Mouse (Mus musculus) limb, embryonic 14.5 days (tissue): ENCODE results near the gene Rbm48. TPM values are rescaled to one million over a fixed set of nuclear protein-coding genes. Genes with fewer than 3 reads are reported as not detected.
"Not testable (repeated sequence)": the region's sequence is repeated elsewhere in the genome, so short reads cannot be mapped to it uniquely, and the experiment has no call there.

ENCODE experiments used
- ATAC-seq: fragments of 200-750 bp; cut with Nextera tagmentation; 2 replicates; pipeline ENCODE4 v1.8.0; 2017; ENCODE audit warnings: low read depth, moderate number of reproducible peaks, moderate TSS enrichment; ENCODE audit not compliant: low FRiP score
- DNase-seq: peaks from one replicate; pipeline ENCODE4 v3.0.0-alpha.2; 2015; ENCODE audit warnings: low spot score
- H3K27ac ChIP-seq: fragments of 300-500 bp; sonication (generic); replicated peaks from 2 replicates; pipeline ENCODE4 v1.5.1; 2014; ENCODE audit warnings: low read depth, mild to moderate bottlenecking, low read length, moderate library complexity, mixed read lengths
- H3K27me3 ChIP-seq: fragments of 300-500 bp; sonication (generic); 2 replicates; pipeline ENCODE4 v1.6.1; 2014; ENCODE audit warnings: low read length, mixed read lengths; ENCODE audit not compliant: control insufficient read depth, insufficient read depth
- H3K36me3 ChIP-seq: fragments of 300-500 bp; sonication (generic); 2 replicates; pipeline ENCODE4 v1.6.1; 2014; ENCODE audit warnings: mild to moderate bottlenecking, low read length, moderate library complexity, mixed read lengths; ENCODE audit not compliant: control insufficient read depth, insufficient read depth
- H3K4me1 ChIP-seq: fragments of 300-500 bp; sonication (generic); 2 replicates; pipeline ENCODE4 v1.6.1; 2014; ENCODE audit warnings: antibody characterized with exemption, low read length, mixed read lengths; ENCODE audit not compliant: control insufficient read depth, insufficient read depth
- H3K4me2 ChIP-seq: fragments of 300-500 bp; sonication (generic); replicated peaks from 2 replicates; pipeline ENCODE4 v1.6.1; 2014; ENCODE audit warnings: low read depth, mild to moderate bottlenecking, low read length, moderate library complexity; ENCODE audit not compliant: severe bottlenecking
- H3K4me3 ChIP-seq: fragments of 300-500 bp; sonication (generic); replicated peaks from 2 replicates; pipeline ENCODE4 v1.5.1; 2014; ENCODE audit warnings: low read length
- H3K9ac ChIP-seq: fragments of 300-500 bp; sonication (generic); 2 replicates; pipeline ENCODE4 v1.6.1; 2014; ENCODE audit warnings: mild to moderate bottlenecking, low read depth, low read length, moderate library complexity; ENCODE audit not compliant: severe bottlenecking
- H3K9me3 ChIP-seq: fragments of 300-500 bp; sonication (generic); 2 replicates; pipeline ENCODE4 v1.6.1; 2016; ENCODE audit warnings: low read length; ENCODE audit not compliant: control insufficient read depth
- POLR2A ChIP-seq: fragments of 200-500 bp; IDR thresholded peaks from 2 replicates; pipeline ENCODE4 v1.8.0; 2012; ENCODE audit warnings: inconsistent platforms, mild to moderate bottlenecking, moderate library complexity, borderline replicate concordance; ENCODE audit not compliant: insufficient read depth, insufficient read length; ENCODE audit errors: extremely low read depth
- WGBS: fragments of 180-500 bp; shearing (Covaris S2); extraction: QIAGEN DNeasy Blood & Tissue Kit; methylation state at CpG from one replicate; pipeline ENCODE4 v1.1.7; 2014; 5-methylcytosine and 5-hydroxymethylcytosine counted together
- polyA plus RNA-seq, 2 experiments: library from polyadenylated mRNA; depleted of rRNA in 1 of 2; stranded (reverse) in 1 of 2; unstranded in 1 of 2; fragments of >200 nt; fragmentation: Nextera tagmentation in 1 of 2; extraction: Ambion mirVana in 1 of 2; gene quantifications; 2 replicates each; pipeline versions ENCODE4 v1.2.1 to v1.2.3; 2012 to 2014

Rbm48 gene
- polyA plus RNA-seq, 2 experiments: 11.5 to 12.5 TPM

DNA sequence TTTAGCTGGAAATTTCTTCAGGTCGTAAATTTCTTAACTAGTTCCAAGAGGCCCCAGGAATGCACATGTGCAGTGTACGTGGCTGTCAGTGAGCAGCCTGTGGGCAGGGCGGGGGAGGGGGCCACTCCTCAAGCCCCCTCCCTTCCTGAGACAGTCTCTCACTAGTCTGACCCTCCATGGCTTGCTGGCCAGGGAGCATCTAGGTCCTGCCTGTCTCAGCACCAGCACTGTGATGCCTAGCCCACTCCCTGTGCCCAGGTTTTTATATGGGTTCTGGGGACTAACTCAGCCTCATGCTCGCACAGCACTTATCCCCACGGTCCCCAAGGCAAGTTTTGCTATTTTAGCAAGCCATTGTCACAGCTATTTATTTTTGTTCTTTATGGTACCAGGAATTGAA lies 35.9 kb upstream of the Rbm48 start:
- ATAC-seq (no peak), DNase-seq (no peak)
- Histone ChIP-seq H3K36me3 (peaks cover 23% of the 10 kb centered on the region), H3K9me3 (no peaks in the 10 kb centered on the region), H3K4me2 (no peak overlapping the region), H3K4me1 (peaks cover 4% of the 10 kb centered on the region; the same call in 1 of the 2 replicates), H3K4me3 (no peak overlapping the region), H3K27ac (no peak overlapping the region), H3K9ac (no peak overlapping the region), H3K27me3 (no peaks in the 10 kb centered on the region)
- 46% methylated on average over 5 of the region's 5 CpGs for WGBS
- TF ChIP-seq POLR2A: no peak

DNA sequence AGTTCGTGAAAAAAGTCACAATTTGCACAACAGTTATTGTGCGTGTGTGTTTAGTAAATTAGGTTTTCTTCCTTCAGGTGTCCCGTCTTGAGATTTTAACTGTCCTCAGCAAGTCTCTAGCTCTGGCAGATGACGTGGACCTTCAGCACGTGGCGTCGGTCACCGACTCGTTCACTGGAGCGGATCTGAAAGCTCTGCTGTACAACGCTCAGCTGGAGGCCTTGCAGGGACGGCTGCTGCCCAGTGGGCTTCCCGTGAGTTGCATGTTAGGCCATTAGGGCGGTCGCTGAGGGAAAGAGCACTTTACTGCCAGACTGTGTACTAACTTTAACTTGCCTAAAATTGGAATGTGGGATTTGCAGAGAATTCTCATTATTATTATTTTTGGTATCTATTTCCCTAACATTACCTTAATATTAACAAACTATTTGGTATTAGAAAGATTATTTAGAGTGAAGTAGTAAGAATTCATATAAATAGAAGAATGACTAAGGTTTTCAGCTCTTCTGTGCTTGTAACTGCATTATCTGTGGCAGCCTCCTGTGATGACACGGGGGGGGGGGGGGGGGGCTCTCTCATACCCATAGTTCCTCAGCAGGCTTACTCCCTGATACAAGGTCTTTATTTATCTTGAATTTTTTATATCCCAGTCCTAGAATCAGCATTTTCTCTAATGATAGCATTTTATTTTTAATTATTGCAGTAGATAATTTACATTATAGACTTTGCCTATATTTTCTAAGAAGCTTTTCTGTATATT lies 35.3 kb upstream of the Rbm48 start:
- Histone ChIP-seq H3K4me1 (peaks cover 4% of the 10 kb centered on the region; the same call in 1 of the 2 replicates), H3K27me3 (no peaks in the 10 kb centered on the region), H3K4me3 (no peak overlapping the region), H3K27ac (no peak overlapping the region), H3K4me2 (no peak overlapping the region), H3K9me3 (no peaks in the 10 kb centered on the region), H3K9ac (no peak overlapping the region), H3K36me3 (peaks cover 23% of the 10 kb centered on the region)
- DNase-seq (no peak), ATAC-seq (no peak)
- no peak for TF ChIP-seq POLR2A
- WGBS: 47% methylated on average over 16 of the region's 16 CpGs

DNA sequence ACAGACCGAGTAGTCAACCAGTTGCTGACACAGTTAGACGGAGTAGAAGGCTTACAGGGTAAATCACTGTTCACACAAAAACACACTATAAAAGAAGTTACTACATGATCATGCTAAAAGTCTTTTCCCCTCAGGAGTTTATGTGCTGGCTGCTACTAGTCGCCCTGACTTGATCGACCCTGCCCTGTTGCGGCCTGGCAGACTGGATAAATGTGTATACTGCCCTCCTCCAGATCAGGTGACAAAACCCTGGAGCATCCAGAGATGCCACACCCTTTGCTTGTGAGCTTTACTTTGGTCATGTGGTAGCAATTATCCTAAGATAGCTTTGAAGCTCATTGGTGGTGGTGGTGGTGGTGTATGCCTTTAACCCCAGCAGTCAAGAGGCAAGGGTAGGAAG lies 33.7 kb upstream of the Rbm48 start:
- H3K4me1 ChIP-seq: peaks cover 4% of the 10 kb centered on the region; the same call in 1 of the 2 replicates
- DNase-seq (no peak), ATAC-seq (no peak)
- H3K9ac ChIP-seq: no peak overlapping the region
- TF ChIP-seq POLR2A: no peak
- H3K36me3 ChIP-seq: peaks cover 26% of the 10 kb centered on the region
- H3K9me3 ChIP-seq: no peaks in the 10 kb centered on the region
- no peak overlapping the region for H3K27ac ChIP-seq
- no peaks in the 10 kb centered on the region for H3K27me3 ChIP-seq
- 88% methylated on average over 5 of the region's 5 CpGs for WGBS
- no peak overlapping the region for H3K4me2 ChIP-seq
- no peak overlapping the region for H3K4me3 ChIP-seq

DNA sequence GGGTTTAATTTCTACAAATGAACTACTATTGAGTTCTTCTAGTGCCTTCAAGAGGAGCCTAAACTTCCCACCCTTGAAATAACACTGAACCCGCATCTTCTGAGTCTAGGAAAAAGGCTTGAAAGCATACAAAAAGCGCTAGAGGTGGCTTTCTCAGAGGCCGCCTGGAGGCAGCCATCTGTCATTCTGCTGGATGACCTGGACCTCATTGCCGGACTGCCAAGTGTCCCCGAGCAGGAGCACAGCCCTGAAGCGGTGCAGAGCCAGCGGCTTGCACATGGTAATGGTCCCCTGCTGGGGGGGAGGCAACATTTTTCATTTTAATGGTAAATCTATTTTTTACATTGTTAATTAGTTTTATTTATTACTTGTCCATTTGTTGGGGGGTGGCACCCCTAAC lies 24.1 kb upstream of the Rbm48 start:
- H3K9ac ChIP-seq: no peak overlapping the region
- ATAC-seq (no peak), DNase-seq (no peak)
- TF ChIP-seq POLR2A: no peak
- peaks cover 37% of the 10 kb centered on the region for H3K36me3 ChIP-seq
- H3K27me3 ChIP-seq: no peaks in the 10 kb centered on the region
- H3K4me3 ChIP-seq: no peak overlapping the region
- H3K4me2 ChIP-seq: no peak overlapping the region
- H3K9me3 ChIP-seq: no peaks in the 10 kb centered on the region
- H3K4me1 ChIP-seq: no peaks in the 10 kb centered on the region
- WGBS: 80% methylated on average over 7 of the region's 7 CpGs
- no peak overlapping the region for H3K27ac ChIP-seq

DNA sequence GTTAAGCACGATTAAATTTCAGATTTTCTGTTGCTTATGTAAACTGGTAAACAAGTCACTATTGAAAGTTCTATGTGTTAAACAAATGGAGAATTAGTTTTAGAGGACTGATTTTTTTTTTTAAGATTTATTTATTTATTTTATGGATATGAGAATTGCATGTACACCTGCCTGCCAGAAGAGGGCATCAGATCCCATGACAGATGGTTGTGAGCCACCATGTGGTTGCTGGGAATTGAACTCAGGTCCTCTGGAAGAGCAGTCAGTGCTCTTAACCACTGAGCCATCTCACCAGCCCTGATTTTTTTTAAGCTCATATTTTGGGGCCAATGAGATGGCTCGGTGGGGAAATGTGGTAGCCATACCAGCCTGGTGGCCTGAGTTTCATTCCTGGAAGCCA lies 15.4 kb upstream of the Rbm48 start:
- not testable (repeated sequence) for DNase-seq, ATAC-seq, H3K4me2 ChIP-seq, H3K9ac ChIP-seq, H3K4me3 ChIP-seq, H3K27ac ChIP-seq, H3K27me3 ChIP-seq, H3K9me3 ChIP-seq, H3K4me1 ChIP-seq
- 94% methylated on average over 2 of the region's 2 CpGs for WGBS
- H3K36me3 ChIP-seq: peaks cover 38% of the 10 kb centered on the region
